Mouse (Mus musculus): ENCODE data around the gene Polr1e.
A peak's percentile ranks its signal among the peaks of the same experiment; 100 is the strongest.
"Not testable (repeated sequence)": the region's sequence is repeated elsewhere in the genome, so short reads cannot be mapped to it uniquely, and the experiment has no call there.

Gene Polr1e

GRCm38 (mm10) chr4:45063836-45064235 lies 45.5 kb downstream of the Polr1e start:
- not testable (repeated sequence) for DNase-seq

- DNase-seq, result no peak
Observed at GRCm38 (mm10) chr4:45064577-45064976, 46.2 kb downstream of the Polr1e start.

- DNase-seq, result no peak
Observed at GRCm38 (mm10) chr4:45066036-45066730, 47.8 kb downstream of the Polr1e start.

GRCm38 (mm10) chr4:45067742-45068141 lies 49.4 kb downstream of the Polr1e start:
- DNase-seq, result no peak

DNA sequence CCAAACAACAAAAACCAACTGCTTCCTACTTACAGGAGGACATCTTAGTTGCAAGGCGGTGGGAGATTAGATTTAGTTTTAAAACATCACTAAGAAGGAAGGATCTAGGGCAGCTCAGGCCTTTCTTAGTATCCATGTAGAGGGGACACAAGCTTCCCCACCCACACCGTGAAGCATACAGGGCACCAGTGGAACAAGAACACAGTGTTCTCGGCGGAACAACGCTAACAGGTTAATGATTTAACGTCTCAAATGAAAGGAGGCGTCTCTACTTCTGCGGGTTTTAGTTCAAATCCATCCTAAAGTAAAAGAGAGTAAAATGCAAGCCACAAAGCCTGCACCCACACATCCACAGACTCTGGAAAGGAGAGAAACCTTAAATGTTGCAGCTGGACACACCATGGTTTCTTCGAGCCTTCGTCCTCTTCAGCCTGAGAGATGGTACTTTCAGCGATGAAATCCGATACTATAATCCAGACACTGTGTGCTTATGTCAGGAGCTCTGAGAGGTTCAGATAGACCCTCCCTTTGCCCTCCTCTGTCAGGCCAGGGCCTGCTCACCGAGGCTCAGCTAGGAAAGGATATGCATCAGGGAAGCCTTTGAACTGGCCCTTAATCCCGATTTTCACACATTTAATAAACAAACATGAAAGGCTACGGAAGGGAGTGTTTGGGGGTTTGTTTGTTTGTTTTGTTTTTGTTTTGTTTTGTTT lies 54.0 kb downstream of the Polr1e start:
- no peak for DNase-seq

- no peak for DNase-seq
Observed at GRCm38 (mm10) chr4:45073544-45073943, 55.2 kb downstream of the Polr1e start.

GRCm38 (mm10) chr4:45081041-45081440 lies 62.7 kb downstream of the Polr1e start:
- not testable (repeated sequence) for DNase-seq

DNA sequence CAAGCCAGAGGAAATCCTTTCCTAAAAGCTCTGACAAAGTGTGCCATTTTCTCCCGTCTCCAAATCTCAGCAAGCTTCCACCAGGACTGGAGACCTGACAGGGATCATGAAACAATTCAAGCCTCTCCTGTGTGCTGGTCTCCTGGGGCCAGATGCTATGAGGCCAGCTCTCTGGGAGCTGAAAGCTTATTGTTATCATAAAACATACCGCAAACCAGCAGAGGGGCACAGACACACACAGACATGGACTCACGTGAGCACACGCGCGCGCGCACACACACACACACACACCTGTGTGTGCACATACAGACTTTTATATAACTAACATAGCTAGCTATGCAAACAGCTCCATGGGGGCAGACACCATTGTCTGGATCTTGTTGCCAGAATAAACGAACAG lies 64.6 kb downstream of the Polr1e start:
- DNase-seq, result no peak

DNA sequence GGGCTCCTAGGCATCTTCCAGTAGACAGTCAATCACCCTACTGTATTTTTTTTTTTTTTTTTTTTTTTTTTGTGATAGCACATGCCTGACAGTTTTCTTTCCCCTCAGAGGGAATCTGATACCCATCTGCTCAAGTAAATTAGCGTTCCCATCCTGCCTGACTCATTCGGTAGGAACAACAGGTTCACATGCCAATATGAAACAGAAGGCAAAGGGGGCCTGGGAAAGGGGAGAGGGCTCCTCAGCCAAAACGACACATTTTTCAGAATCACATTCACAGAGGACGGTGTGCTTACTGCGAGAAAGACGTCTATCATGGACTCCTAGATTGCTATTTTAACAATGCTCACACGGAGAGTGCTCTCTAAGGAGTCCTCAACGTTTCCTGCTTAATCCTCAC lies 65.1 kb downstream of the Polr1e start:
- DNase-seq, result no peak

DNA sequence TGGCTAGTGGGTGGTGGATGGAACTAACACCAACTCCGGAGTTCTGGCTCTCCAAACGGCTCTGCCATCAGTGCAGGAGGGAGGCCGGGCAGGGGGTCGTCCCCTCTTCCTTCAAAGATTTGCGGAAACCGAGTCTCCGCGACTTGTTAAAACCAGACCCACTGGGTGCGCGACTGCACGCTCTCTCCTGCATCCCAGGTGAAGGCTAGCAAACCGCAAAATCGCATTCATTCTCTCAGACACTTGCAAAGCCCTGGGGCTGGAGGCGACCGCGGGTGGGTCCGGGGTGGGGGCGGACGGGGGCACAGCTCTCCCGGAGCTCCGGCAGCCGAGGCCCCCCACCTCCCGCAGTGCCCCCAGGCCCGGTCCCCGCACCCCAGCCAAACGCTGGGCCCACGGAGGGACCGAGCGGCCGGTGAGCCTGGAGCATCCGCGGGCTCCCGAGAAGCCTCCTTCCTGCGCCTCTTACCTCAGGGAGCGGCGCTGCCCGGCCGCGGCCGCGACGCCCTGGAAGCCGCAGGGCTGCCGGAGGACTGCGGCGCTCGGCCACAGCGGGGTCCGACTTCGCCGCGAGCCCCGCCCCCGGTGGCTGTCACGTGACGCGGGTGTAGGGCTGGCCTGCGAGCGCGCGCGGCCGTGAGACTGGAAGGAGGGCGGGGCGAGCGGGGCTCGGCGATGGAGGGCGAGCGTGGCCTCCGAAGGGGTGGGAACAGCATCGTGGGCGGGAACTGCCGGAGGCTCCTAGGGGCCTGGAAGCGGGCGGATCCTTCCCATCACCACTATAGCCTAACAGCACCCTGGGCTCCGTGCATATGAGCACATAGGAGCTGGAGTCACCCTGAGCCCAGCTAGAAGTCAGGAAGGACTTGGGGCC lies 65.9 kb downstream of the Polr1e start, which contains the start of gene Fbxo10:
Gene Fbxo10, minus strand, starts transcription at position 584 of the 874 bp plus-strand sequence.
- peak; percentile 90 for DNase-seq

GRCm38 (mm10) chr4:45084895-45085290 lies 66.5 kb downstream of the Polr1e start:
- no peak for DNase-seq
